Mouse (Mus musculus) urinary bladder, postnatal 36 days (tissue): ENCODE results near the gene Cartpt.
"Not testable (repeated sequence)": the region's sequence is repeated elsewhere in the genome, so short reads cannot be mapped to it uniquely, and the experiment has no call there.

Experiments used
- DNase-seq, 2 experiments: peaks; one replicate each; pipeline ENCODE4 v3.0.0; 2022; ENCODE audit warnings: low spot score in 2 of 2, mixed read lengths in 1 of 2

Gene Cartpt

DNA sequence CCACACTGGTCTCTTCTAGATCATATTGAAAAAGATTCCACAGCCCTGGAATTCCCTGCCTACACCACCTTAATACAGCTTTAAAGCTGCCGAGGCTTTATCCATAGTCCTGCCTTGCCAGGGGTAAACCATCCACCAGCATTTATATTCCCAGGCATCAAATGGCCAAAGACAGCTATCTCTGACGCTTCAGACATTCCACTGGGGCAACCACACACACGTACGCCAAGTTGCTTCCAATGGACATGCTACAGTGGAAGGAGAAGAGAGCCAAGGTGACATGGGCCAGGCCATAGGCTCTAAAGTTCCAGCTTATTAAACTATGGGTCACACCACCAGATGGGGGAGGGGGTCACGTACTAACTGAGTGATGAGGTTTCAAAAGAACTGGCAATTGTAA, 45.7 kb downstream of the Cartpt start:
- no peak for DNase-seq

DNA sequence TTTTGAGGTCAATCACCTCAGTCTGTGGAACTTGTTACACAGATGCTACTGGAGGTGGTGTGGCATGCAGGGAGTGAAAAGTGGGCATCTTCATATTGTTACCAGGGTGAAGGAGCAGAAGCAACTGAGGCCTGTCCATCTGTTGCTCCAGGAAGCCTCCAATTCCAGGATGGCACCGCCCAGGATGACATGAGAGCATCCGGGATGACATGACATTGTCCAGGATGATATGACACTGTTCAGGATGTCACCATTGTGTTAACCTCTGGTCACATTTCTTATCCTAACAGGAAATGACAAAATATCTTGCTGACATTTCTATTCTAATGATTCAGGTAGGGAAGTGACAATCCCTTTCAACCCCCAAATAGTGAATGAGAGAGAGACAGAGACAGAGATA, 47.8 kb downstream of the Cartpt start:
- DNase-seq = no peak

DNA sequence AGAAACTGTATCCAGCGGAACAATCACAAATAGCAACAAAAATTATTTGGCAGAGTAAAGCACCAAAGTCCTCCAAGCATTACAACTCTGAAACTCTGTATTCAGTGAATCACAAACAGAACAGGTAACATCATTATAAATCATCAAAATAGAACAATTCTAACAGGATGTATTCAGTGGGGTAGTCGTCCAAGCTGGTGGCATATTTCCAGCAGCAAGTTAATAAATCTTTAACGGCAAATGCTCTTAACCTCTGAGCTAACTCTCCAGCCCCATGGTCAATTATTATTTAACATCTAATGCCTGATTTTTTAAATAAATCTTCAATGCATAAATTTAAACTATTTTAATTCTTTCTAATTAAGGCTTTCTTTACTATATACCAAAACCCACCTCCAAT, 48.5 kb downstream of the Cartpt start:
- not testable (repeated sequence) for DNase-seq

DNA sequence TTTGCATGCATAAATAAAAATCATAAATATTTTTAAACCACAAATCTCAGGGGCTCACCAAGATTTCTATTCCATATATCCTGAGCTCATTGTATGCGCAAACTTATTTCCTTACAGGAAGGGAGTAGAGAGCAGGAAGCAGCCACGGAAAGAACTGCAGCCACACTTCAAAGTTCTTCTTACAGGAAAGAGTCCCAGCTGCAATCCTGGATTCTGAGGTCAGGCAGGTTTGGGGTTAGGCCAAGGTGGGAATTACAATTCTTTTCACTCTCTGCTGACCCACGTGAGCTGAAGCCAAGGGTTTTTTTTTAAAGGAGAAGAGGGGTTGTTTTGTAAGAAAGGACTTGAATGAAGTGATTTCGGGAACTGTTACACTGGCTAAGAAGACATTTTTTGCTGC, 49.9 kb downstream of the Cartpt start:
- no peak for DNase-seq

DNA sequence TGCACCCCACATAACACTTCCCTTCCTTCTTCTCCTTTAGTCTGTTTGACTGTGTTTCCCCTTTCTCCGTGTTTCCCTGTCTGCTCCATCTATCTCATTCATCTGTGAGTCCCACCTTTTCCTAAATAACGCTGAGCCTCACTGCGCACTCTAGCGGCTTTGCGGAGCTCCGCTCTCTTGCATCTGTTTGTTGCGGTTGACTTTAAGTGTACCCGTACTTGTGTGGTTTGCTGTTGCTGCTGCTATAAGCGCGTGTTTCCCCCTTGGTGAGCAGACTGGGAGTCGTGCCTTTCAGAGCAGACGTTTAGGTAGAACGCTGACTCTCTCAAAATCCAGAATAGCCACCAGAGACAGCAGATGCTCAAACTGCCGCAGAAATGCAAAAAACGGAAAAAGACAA, 51.3 kb downstream of the Cartpt start:
- no peak for DNase-seq
